ENCODE assay signal across 10 mouse cellular contexts in the genomic region with DNA sequence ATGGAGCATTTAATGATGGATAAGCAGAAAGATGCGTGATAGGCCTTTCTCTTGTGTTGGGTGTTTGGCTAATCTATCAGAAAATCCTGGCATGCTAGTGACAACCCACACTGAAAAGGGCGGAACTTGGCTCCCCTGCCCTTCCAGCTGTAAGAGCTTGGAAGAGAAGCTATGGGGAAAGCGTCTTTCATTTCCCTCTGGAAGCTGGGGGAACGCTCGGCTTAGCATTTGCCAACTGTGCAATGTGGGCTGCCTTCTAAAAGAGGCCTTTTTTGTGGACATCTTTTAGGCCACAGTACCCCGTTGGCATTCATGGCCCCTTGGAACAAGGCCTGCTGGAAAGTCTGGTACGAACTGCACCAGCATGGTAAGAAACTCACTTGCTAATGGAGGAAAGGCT. TPM values are rescaled to one million over a fixed set of nuclear protein-coding genes. Genes with fewer than 3 reads are reported as not detected.
DNase-seq lines count a peak whose midpoint lies in the region; ATAC-seq and TF ChIP-seq lines count a peak whose summit lies in the region.
"Had no signal": no experiment of that assay in that cellular context is flagged by ENCODE, and none has a peak within 500 bp of the region (broad histone marks: within the 10 kb centered on the region; RNA-seq: fewer than 3 reads in every experiment).

No protein-coding gene starts in this region.

- DNase-seq in heart, postnatal 10 days, result peak; percentile 20 to 22
- DNase-seq in adrenal gland, adult 8-10 months, result peak; percentile 17
- peak; percentile 36 for DNase-seq in gastrocnemius, postnatal 10 days
- DNase-seq in lung, postnatal 14 days, result peak; percentile 51
- no peak for DNase-seq in embryo, embryonic 9.5 days (ENCODE audit: extremely low spot score)
- DNase-seq in stomach, postnatal 0 days (ENCODE audit: low spot score), result no peak
- no peak for DNase-seq in kidney, postnatal 36 days
- DNase-seq: liver, embryonic 13.5 days had no signal

- intact Hi-C loops in heart, postnatal 10 days (cut with DNase I), result no loop called here

- no peak for ATAC-seq in heart, embryonic 11.5 days (replicated peaks; ENCODE audit: insufficient number of reproducible peaks, low FRiP score, low TSS enrichment)
- no peak for ATAC-seq in stomach, postnatal 0 days (ENCODE audit: low FRiP score, low TSS enrichment)

- 80% methylated on average over 7 of the region's 7 CpGs for WGBS in heart, embryonic 11.5 days (ENCODE audit: insufficient replicate concordance)
- 58% methylated on average over 7 of the region's 7 CpGs for WGBS in stomach, postnatal 0 days

- no peaks in the 10 kb centered on the region for H3K4me1 ChIP-seq in heart, embryonic 11.5 days (ENCODE audit: control insufficient read depth, insufficient read depth, low read length)
- 0 out of 2 replicates have a peak, but pooled peaks cover 6% of the 10 kb centered on the region for H3K4me1 ChIP-seq in stomach, postnatal 0 days (replicated peaks; ENCODE audit: control insufficient read depth, insufficient read depth)
- H3K4me1 ChIP-seq: liver, embryonic 13.5 days had no signal

- TF ChIP-seq EP300 in stomach, postnatal 0 days (optimal IDR thresholded peaks at IDR 0.05), result no peak

- no peak overlapping the region for H3K27ac ChIP-seq in heart, embryonic 11.5 days (ENCODE audit: low read depth, low read length)
- no peak overlapping the region for H3K27ac ChIP-seq in stomach, postnatal 0 days (replicated peaks)
- H3K27ac ChIP-seq: heart, adult 2 months; liver, embryonic 13.5 days had no signal

- no peak overlapping the region for H3K9ac ChIP-seq in heart, embryonic 11.5 days (ENCODE audit: low read depth, low read length)
- no peak overlapping the region for H3K9ac ChIP-seq in stomach, postnatal 0 days (ENCODE audit: low read length)
- H3K9ac ChIP-seq: liver, embryonic 13.5 days had no signal

- H3K9me3 ChIP-seq in heart, embryonic 11.5 days (replicated peaks; ENCODE audit: control insufficient read depth, low read length), result no peaks in the 10 kb centered on the region
- no peaks in the 10 kb centered on the region for H3K9me3 ChIP-seq in stomach, postnatal 0 days (ENCODE audit: control insufficient read depth, low read length)
- H3K9me3 ChIP-seq: liver, embryonic 13.5 days had no signal

- no peak overlapping the region for H3K4me3 ChIP-seq in heart, embryonic 11.5 days (ENCODE audit: low read depth, low read length)
- no peak overlapping the region for H3K4me3 ChIP-seq in stomach, postnatal 0 days (ENCODE audit: low read depth, low read length)
- H3K4me3 ChIP-seq: heart, adult 2 months; liver, embryonic 13.5 days had no signal

- no peak for TF ChIP-seq CTCF in stomach, postnatal 0 days (IDR thresholded peaks at IDR 0.05; ENCODE audit: low read depth)

- H3K27me3 ChIP-seq in heart, embryonic 11.5 days (ENCODE audit: control insufficient read depth, insufficient read depth, low read length), result no peaks in the 10 kb centered on the region
- H3K27me3 ChIP-seq in stomach, postnatal 0 days (ENCODE audit: control insufficient read depth, insufficient read depth, low read length), result no peaks in the 10 kb centered on the region
- H3K27me3 ChIP-seq: liver, embryonic 13.5 days had no signal

- H3K36me3 ChIP-seq in heart, embryonic 11.5 days (ENCODE audit: control insufficient read depth, insufficient read depth, low read length), result no peaks in the 10 kb centered on the region
- no peaks in the 10 kb centered on the region for H3K36me3 ChIP-seq in stomach, postnatal 0 days (ENCODE audit: control insufficient read depth, insufficient read depth, low read length)
- H3K36me3 ChIP-seq: liver, embryonic 13.5 days had no signal

- H3K4me2 ChIP-seq in heart, embryonic 11.5 days, result no peak overlapping the region
- no peak overlapping the region for H3K4me2 ChIP-seq in stomach, postnatal 0 days (replicated peaks; ENCODE audit: low read depth)
- H3K4me2 ChIP-seq: liver, embryonic 13.5 days had no signal

RNA-seq across cellular contexts. Expression of a gene that starts 34.1 kb away (rescaled TPM):
- total RNA-seq in heart, postnatal 10 days (2021), result 1 to 10 TPM; 7.7 to 8.7 TPM
- 6.3 and 6.4 TPM in 2 replicates for polyA plus RNA-seq in heart, embryonic 11.5 days (2014; fragmentation: Nextera tagmentation; extraction: Ambion mirVana)
- 10 to 100 TPM in 2 of 4 experiments, 1 to 10 TPM in 2; 7.9 to 11.4 (median 9.1) TPM for total RNA-seq in adrenal gland, adult 8-10 months (2022)
- 1 to 10 TPM; 4.2 to 5.1 TPM for total RNA-seq in gastrocnemius, postnatal 10 days (2021)
- polyA plus RNA-seq in stomach, postnatal 0 days (2015; fragmentation: Nextera tagmentation; extraction: Ambion mirVana), result 4.2 TPM in 2 replicates

RNA-seq across cellular contexts. Expression of a gene that starts 41.5 kb away (rescaled TPM):
- total RNA-seq in heart, postnatal 10 days (2021), result 10 to 100 TPM; 32.6 to 36.1 TPM
- polyA plus RNA-seq in heart, embryonic 11.5 days (2014; fragmentation: Nextera tagmentation; extraction: Ambion mirVana), result 4.8 and 5.9 TPM in 2 replicates
- total RNA-seq in adrenal gland, adult 8-10 months (2022), result 10 to 100 TPM; 21.8 to 35.5 (median 30.3) TPM
- 10 to 100 TPM; 26.4 to 31.0 TPM for total RNA-seq in gastrocnemius, postnatal 10 days (2021)
- 2.6 and 2.9 TPM in 2 replicates for polyA plus RNA-seq in stomach, postnatal 0 days (2015; fragmentation: Nextera tagmentation; extraction: Ambion mirVana)

Comparison
In these comparisons a context has a peak if more than half of its experiments do, and no peak if none do; other contexts are left out.
1. DNase-seq: peak in heart, postnatal 10 days (2 of 2), adrenal gland, adult 8-10 months (single experiment), gastrocnemius, postnatal 10 days (single experiment) and lung, postnatal 14 days (single experiment); none in embryo, embryonic 9.5 days (single experiment), stomach, postnatal 0 days (single experiment) and kidney, postnatal 36 days (0 of 2).